Mouse (Mus musculus) liver, embryonic 14.5 days (tissue): Measurements from ENCODE around the gene Mecp2.

Source experiments
- CTCF ChIP-seq: IDR thresholded peaks from 2 replicates; pipeline ENCODE4 v1.5.1; 2016; ENCODE audit warnings: antibody characterized with exemption, low read depth, control low read depth
- EP300 ChIP-seq: IDR thresholded peaks from 2 replicates; pipeline ENCODE4 v1.6.1; 2016; ENCODE audit warnings: antibody characterized with exemption, low read depth

DNA sequence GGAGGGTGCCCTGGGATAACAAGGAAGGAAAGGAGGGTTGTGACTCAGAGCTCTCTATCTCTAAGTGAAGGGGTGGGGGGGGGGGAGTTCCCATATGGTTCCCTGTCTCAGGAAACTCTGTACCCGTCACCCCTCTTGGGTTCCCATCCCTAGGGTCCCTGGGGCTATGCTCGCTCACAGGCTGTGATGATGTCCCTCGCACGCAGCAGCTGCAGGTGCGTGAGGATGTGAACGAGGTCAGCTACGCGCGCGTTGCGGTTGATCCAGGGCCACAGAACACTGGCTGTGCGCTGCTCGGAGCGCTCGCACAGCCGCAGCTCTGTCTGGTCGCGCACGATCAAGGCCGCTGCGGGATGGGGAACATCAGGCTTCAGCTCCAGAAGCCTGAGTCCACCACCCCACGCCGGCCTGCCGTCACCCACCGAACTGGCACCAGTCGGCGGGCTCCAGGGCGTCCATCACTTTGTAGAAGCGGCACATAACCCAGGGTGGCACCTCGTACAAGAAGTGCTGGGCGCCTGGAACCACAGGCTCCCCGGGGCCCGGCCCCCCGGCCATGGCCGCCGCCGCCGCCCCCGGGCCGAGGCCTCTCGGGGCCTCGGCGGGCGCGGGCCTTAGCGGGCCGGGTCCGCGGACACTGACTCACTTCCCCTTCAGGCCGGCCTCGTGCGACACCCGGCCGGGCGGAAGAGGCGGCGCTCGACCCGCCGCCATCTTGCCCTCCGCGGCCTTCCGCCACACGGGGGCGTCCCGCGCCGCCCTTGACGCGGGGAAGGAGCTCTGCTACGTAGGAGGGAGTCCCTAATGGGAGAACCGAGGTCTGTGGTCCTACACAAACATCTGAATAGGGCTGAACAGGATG is 111.7 kb downstream of the Mecp2 start, which contains the start of gene Irak1:
- peak; percentile 80 for TF ChIP-seq CTCF
- no peak for TF ChIP-seq EP300
